Mouse (Mus musculus) testis, adult 2 months (tissue): ENCODE results near the gene Tssk6. TPM values are rescaled to one million over a fixed set of nuclear protein-coding genes. Genes with fewer than 3 reads are reported as not detected.

Experiments
- H3K27ac ChIP-seq: fragments of 200-500 bp; 2 replicates; pipeline ENCODE4 v1.5.1; 2012; ENCODE audit warnings: low read depth, low read length; ENCODE audit not compliant: control insufficient read depth, insufficient read depth
- H3K27me3 ChIP-seq: fragments of 200-500 bp; 2 replicates; pipeline ENCODE4 v1.6.1; 2012; ENCODE audit warnings: mild to moderate bottlenecking, low read length, moderate library complexity; ENCODE audit not compliant: control insufficient read depth, insufficient read depth
- H3K36me3 ChIP-seq: fragments of 200-500 bp; 2 replicates; pipeline ENCODE4 v1.6.1; 2012; ENCODE audit warnings: mild to moderate bottlenecking, low read length; ENCODE audit not compliant: control insufficient read depth, insufficient read depth
- H3K4me1 ChIP-seq: fragments of 200-500 bp; 2 replicates; pipeline ENCODE4 v1.6.1; 2012; ENCODE audit warnings: low read length; ENCODE audit not compliant: control insufficient read depth, insufficient read depth
- H3K4me3 ChIP-seq: fragments of 200-500 bp; 2 replicates; pipeline ENCODE4 v1.5.1; 2012; ENCODE audit warnings: low read depth, mild to moderate bottlenecking, low read length, moderate library complexity, mixed read lengths; ENCODE audit not compliant: control insufficient read depth
- CTCF ChIP-seq: fragments of 200-500 bp; IDR thresholded peaks from 2 replicates; pipeline ENCODE4 v1.5.1; 2012; ENCODE audit warnings: low read depth, mild to moderate bottlenecking, inconsistent platforms, low read length, moderate library complexity; ENCODE audit not compliant: control insufficient read depth, insufficient read depth, insufficient replicate concordance
- POLR2A ChIP-seq: fragments of 200-500 bp; IDR thresholded peaks from 2 replicates; pipeline ENCODE4 v1.6.1; 2012; ENCODE audit warnings: low read depth, mild to moderate bottlenecking, inconsistent platforms, low read length, moderate library complexity; ENCODE audit not compliant: control insufficient read depth
- polyA plus RNA-seq: library from polyadenylated mRNA; depleted of rRNA; stranded (reverse); fragments of >200 nt; gene quantifications from 2 replicates; pipeline ENCODE4 v1.2.3, GENCODE M21; 2012

Tssk6 gene
- polyA plus RNA-seq, 1 experiment: 844 TPM

GRCm38 (mm10) chr8:69906260-69906659 lies 4.3 kb downstream of the Tssk6 start:
- no peak for TF ChIP-seq POLR2A
- TF ChIP-seq CTCF: no peak
- no peak overlapping the region for H3K4me3 ChIP-seq
- H3K27me3 ChIP-seq: no peaks in the 10 kb centered on the region
- H3K36me3 ChIP-seq: no peaks in the 10 kb centered on the region
- peaks cover 24% of the 10 kb centered on the region for H3K4me1 ChIP-seq
- H3K27ac ChIP-seq: no peak overlapping the region

- H3K27me3 ChIP-seq: no peaks in the 10 kb centered on the region
- H3K36me3 ChIP-seq: no peaks in the 10 kb centered on the region
- no peak overlapping the region for H3K4me3 ChIP-seq
- no peak overlapping the region for H3K27ac ChIP-seq
- TF ChIP-seq CTCF (no peak), POLR2A (no peak)
- peaks cover 19% of the 10 kb centered on the region for H3K4me1 ChIP-seq
Observed at GRCm38 (mm10) chr8:69907106-69907505, 5.1 kb downstream of the Tssk6 start.

GRCm38 (mm10) chr8:69911917-69912316 lies 9.9 kb downstream of the Tssk6 start:
- Histone ChIP-seq H3K4me3 (no peak overlapping the region), H3K4me1 (no peaks in the 10 kb centered on the region), H3K27me3 (no peaks in the 10 kb centered on the region), H3K27ac (no peak overlapping the region), H3K36me3 (no peaks in the 10 kb centered on the region)
- TF ChIP-seq POLR2A (no peak), CTCF (no peak)

- no peak overlapping the region for H3K4me3 ChIP-seq
- no peaks in the 10 kb centered on the region for H3K27me3 ChIP-seq
- TF ChIP-seq POLR2A: no peak
- TF ChIP-seq CTCF: no peak
- H3K27ac ChIP-seq: no peak overlapping the region
- no peaks in the 10 kb centered on the region; the same call in 1 of the 2 replicates for H3K36me3 ChIP-seq
- no peaks in the 10 kb centered on the region for H3K4me1 ChIP-seq
Observed at GRCm38 (mm10) chr8:69912478-69913074, 10.6 kb downstream of the Tssk6 start.

GRCm38 (mm10) chr8:69914526-69914925 lies 12.5 kb downstream of the Tssk6 start:
- H3K36me3 ChIP-seq: no peaks in the 10 kb centered on the region; the same call in 1 of the 2 replicates
- no peaks in the 10 kb centered on the region for H3K4me1 ChIP-seq
- no peak overlapping the region for H3K27ac ChIP-seq
- TF ChIP-seq CTCF (no peak), POLR2A (no peak)
- no peaks in the 10 kb centered on the region for H3K27me3 ChIP-seq
- H3K4me3 ChIP-seq: no peak overlapping the region

- no peak for TF ChIP-seq CTCF
- TF ChIP-seq POLR2A: no peak
- Histone ChIP-seq H3K4me1 (peaks cover 2% of the 10 kb centered on the region), H3K4me3 (no peak overlapping the region), H3K27ac (no peak overlapping the region), H3K36me3 (no peaks in the 10 kb centered on the region; the same call in 1 of the 2 replicates), H3K27me3 (no peaks in the 10 kb centered on the region)
Observed at GRCm38 (mm10) chr8:69915748-69916147, 13.8 kb downstream of the Tssk6 start.

- Histone ChIP-seq H3K4me3 (no peak overlapping the region), H3K36me3 (no peaks in the 10 kb centered on the region; the same call in 1 of the 2 replicates), H3K4me1 (peaks cover 2% of the 10 kb centered on the region), H3K27ac (no peak overlapping the region), H3K27me3 (no peaks in the 10 kb centered on the region)
- TF ChIP-seq CTCF: no peak
- no peak for TF ChIP-seq POLR2A
Observed at GRCm38 (mm10) chr8:69918506-69918905, 16.5 kb downstream of the Tssk6 start.
